Mouse (Mus musculus): ENCODE data around the gene Fndc3b. TPM values are rescaled to one million over a fixed set of nuclear protein-coding genes. Genes with fewer than 3 reads are reported as not detected.

Gene Fndc3b
- polyA plus RNA-seq, 1 experiment from 2014 or later, result 8.2 TPM

DNA sequence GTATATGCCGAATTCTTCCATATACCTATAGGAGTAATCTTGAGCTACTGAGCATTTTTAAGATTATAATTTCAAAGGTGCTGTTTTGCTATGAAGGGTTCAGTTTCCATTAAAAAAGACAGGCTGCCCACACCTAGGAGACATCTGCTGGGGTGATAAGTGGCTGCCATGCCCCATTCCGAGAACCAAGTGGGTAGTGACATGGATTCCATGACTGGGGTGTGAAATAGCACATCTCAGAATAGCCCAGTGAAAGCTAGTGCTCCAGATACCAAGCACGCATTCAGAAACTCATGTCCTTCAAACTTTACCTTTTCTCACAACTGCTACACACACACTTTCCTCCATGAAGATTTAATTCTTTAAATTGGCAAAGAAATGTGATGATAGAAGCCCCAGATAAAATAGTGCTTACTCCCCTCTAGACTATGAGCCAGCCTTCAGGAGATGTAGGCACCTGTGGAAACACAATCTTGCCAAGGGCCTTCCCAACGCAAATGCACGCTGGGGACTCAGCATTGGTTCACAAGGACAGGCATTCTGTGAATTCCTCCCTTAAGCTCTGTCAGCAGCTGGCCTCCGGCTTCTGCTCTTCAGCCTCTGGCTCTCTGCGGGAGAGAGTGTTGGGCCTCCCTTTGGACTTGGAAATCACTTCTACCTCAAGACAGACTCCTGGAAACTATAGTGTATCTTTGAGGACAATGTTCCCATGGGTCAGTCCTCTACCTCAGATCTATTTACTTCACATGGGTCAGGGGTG is 207.6 kb downstream of the Fndc3b start:
- WGBS, result 93% methylated on average over 7 of the region's 7 CpGs
- no peak for ATAC-seq (ENCODE audit: low FRiP score)
- no peak overlapping the region for H3K4me3 ChIP-seq (replicated peaks)
- H3K27me3 ChIP-seq (replicated peaks), result no peaks in the 10 kb centered on the region
- H3K9ac ChIP-seq (replicated peaks), result no peak overlapping the region
- no peaks in the 10 kb centered on the region for H3K9me3 ChIP-seq (replicated peaks)
- H3K4me1 ChIP-seq, result no peaks in the 10 kb centered on the region
- H3K4me2 ChIP-seq, result no peak overlapping the region
- 0 out of 2 replicates have a peak, but pooled peaks cover 5% of the 10 kb centered on the region for H3K36me3 ChIP-seq
- no peak overlapping the region for H3K27ac ChIP-seq (replicated peaks)

DNA sequence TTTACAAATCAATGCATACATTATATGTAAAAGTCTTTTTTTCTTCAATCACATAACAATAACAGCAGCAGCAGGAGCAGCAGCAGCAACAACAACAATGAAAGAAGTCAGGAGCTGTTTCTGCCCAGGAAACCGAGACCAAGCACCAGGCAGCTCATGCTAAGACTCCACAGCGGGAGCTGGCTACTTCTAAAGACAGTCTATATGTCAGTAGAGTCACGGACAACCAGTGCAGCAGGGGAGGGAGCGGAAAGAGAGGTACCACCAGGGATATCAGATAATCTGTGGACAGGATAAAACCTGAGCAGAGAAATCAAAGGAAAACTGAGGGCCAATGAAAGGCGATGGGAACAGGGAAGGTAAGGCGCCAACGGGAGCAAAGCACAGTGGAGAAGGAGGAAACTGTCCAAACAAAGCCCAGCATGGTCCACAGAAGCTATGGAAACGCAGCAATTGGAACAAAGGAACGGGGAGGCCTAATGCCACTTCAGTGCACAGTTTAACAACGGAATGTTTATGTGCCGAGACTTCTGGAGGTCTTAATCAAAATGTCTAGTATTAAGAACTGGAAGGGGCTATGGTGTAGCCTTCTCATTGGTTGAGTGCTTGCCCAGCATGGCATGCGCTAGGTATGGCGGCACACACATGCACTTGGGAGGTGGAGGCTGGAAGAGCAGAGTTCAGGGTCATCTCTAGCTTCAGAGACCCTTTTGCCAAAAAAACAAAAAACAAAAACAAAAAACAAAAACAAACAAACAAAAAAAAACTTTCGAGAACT is 215.6 kb downstream of the Fndc3b start:
- Histone ChIP-seq H3K27ac (replicated peaks) (no peak overlapping the region), H3K27me3 (replicated peaks) (no peaks in the 10 kb centered on the region), H3K4me1 (peaks cover 8% of the 10 kb centered on the region), H3K9me3 (replicated peaks) (no peaks in the 10 kb centered on the region), H3K4me2 (no peak overlapping the region), H3K4me3 (replicated peaks) (no peak overlapping the region), H3K9ac (replicated peaks) (no peak overlapping the region), H3K36me3 (0 out of 2 replicates have a peak, but pooled peaks cover 5% of the 10 kb centered on the region)
- 60% methylated on average over 14 of the region's 14 CpGs for WGBS
- no peak for ATAC-seq (ENCODE audit: low FRiP score)

DNA sequence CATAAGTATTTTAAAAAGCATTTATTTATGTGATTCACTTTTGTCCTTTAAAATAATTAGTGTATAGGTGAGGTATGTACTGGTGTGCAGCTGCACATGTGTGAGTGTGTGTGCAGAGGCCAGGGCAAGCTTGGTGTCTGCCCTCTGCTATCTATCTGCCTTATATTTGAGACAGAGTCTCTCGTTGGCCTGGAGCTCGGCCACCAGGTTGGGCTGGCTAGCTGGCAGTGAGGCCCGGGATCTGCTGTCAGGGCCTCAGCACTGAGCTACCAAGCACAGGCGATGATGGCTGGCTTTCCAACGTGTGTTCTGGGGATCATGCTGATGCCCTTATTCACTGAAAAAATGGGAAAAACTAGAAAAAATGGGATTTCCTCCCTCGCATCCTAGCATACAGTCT is 216.4 kb downstream of the Fndc3b start:
- no peak overlapping the region for H3K27ac ChIP-seq (replicated peaks)
- H3K4me1 ChIP-seq, result peaks cover 8% of the 10 kb centered on the region
- H3K4me3 ChIP-seq (replicated peaks), result no peak overlapping the region
- H3K9ac ChIP-seq (replicated peaks), result no peak overlapping the region
- no peak for ATAC-seq (ENCODE audit: low FRiP score)
- no peak overlapping the region for H3K4me2 ChIP-seq
- H3K36me3 ChIP-seq, result 0 out of 2 replicates have a peak, but pooled peaks cover 1% of the 10 kb centered on the region
- WGBS, result 86% methylated on average over 6 of the region's 6 CpGs
- H3K27me3 ChIP-seq (replicated peaks), result no peaks in the 10 kb centered on the region
- H3K9me3 ChIP-seq (replicated peaks), result no peaks in the 10 kb centered on the region

DNA sequence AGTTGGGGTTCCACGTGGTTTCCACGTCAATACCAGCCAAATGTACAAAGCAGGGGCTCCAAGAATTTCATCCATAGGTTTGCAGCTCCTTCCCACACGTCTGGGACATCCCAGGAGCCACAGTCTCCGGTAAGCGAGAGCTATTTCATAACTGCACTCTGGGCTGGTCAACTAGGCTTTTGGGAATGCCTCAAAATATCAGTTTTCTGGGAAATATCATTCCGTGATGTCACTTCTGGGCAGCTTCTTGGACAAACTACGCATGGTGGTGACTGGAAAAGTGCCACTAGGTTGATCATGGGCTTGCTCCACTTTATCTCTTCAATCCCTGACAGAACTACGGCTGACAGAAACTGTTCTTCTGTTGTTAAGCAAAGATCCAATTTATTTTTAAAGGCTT is 217.0 kb downstream of the Fndc3b start:
- H3K9ac ChIP-seq (replicated peaks), result no peak overlapping the region
- H3K9me3 ChIP-seq (replicated peaks), result no peaks in the 10 kb centered on the region
- H3K4me2 ChIP-seq, result no peak overlapping the region
- H3K4me3 ChIP-seq (replicated peaks), result no peak overlapping the region
- 85% methylated on average over 8 of the region's 8 CpGs for WGBS
- H3K27me3 ChIP-seq (replicated peaks), result no peaks in the 10 kb centered on the region
- H3K27ac ChIP-seq (replicated peaks), result no peak overlapping the region
- no peak for ATAC-seq (ENCODE audit: low FRiP score)
- H3K4me1 ChIP-seq, result peaks cover 8% of the 10 kb centered on the region
- no peaks in the 10 kb centered on the region for H3K36me3 ChIP-seq

DNA sequence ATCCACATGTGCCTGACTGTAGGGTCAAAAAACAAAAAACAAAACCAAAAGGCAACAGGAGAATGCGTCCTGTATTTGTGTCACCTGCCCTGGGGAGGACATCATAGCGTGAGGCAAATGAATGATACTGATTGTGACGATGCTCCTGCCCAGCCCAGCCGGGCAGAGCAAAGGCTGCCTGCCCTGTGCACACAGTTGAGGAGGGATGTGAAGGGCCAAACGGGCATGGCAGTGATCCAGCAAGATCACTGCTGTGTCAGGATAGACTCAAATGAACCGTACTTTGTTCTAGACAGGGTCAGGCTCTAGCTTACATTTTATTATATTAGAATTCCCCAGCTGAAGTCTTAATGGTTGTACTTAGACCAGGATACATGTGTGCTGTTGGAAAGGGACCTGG is 219.3 kb downstream of the Fndc3b start:
- H3K27ac ChIP-seq (replicated peaks), result no peak overlapping the region
- no peak for ATAC-seq (ENCODE audit: low FRiP score)

DNA sequence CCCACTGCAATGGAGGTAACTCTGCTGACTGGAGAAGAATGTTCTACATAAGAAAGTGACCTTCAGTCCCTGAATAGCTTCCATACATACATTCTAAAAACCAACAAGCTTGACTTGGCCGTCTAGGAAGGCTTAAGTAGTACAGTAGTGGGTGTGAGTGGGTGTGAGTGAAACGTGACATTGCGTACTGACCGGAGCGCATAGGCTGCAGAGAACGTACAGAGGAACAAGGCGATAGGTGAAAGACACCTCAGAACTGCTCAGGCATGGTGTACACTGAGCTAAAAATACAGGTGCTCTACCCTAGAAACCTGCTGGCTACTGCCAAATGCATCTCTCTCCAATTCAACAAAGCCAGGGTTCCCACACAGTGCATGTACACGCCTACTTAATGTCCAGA is 219.7 kb downstream of the Fndc3b start:
- no peaks in the 10 kb centered on the region for H3K36me3 ChIP-seq
- no peaks in the 10 kb centered on the region for H3K9me3 ChIP-seq (replicated peaks)
- no peak overlapping the region for H3K9ac ChIP-seq (replicated peaks)
- H3K4me1 ChIP-seq, result peaks cover 8% of the 10 kb centered on the region
- H3K27me3 ChIP-seq (replicated peaks), result no peaks in the 10 kb centered on the region
- H3K4me3 ChIP-seq (replicated peaks), result no peak overlapping the region
- ATAC-seq (ENCODE audit: low FRiP score), result no peak
- H3K4me2 ChIP-seq, result no peak overlapping the region
- WGBS, result 86% methylated on average over 8 of the region's 8 CpGs
- H3K27ac ChIP-seq (replicated peaks), result no peak overlapping the region

More for the DNA sequence above, 219.3 kb downstream of the Fndc3b start:
- Histone ChIP-seq H3K9me3 (replicated peaks) (no peaks in the 10 kb centered on the region), H3K4me2 (no peak overlapping the region), H3K27me3 (replicated peaks) (no peaks in the 10 kb centered on the region), H3K36me3 (no peaks in the 10 kb centered on the region), H3K4me1 (peaks cover 8% of the 10 kb centered on the region), H3K4me3 (replicated peaks) (no peak overlapping the region), H3K9ac (replicated peaks) (no peak overlapping the region)
- WGBS, result 67% methylated on average over 6 of the region's 6 CpGs

DNA sequence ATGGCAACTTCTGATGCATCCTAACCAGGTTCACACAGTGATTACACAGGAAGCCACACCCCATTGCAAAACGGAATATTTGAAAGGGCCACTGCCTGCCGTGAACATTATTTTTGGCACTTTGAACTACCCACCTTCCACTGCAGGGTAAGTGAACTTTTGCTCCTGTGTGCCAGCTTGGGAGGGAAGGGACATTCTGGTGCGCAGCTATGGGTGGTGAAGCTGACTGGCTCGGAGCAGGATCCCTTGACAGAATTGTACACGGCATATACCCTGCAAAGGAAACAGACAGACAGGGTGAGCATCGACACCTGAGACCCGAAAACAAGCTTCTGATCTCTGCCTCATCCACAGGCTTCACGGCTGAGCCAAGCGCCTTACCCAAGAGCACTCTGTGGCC is 220.2 kb downstream of the Fndc3b start:
- Histone ChIP-seq H3K27me3 (replicated peaks) (no peaks in the 10 kb centered on the region), H3K9ac (replicated peaks) (no peak overlapping the region), H3K4me3 (replicated peaks) (no peak overlapping the region), H3K36me3 (no peaks in the 10 kb centered on the region), H3K4me1 (peaks cover 8% of the 10 kb centered on the region), H3K27ac (replicated peaks) (no peak overlapping the region), H3K4me2 (no peak overlapping the region), H3K9me3 (replicated peaks) (no peaks in the 10 kb centered on the region)
- WGBS, result 91% methylated on average over 9 of the region's 9 CpGs
- no peak for ATAC-seq (ENCODE audit: low FRiP score)

DNA sequence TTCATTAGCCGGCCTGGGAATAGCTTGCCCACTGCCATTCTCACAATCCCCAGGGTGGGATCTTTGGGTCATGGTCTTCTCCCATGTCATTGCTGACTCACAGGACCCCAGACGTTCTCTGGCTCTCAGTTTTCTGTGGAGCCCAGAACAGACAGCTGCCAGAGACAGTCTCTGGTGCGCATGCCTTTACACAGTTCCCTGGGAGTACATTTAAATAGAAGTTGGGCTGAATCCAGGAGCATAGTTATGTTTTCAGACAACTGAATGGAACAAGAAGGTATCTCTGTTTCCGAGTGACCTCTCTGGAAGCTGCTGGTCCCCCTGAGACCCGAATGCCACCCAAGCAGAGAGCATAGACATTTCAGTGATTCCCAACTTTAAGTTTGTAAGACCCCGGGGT is 221.6 kb downstream of the Fndc3b start:
- H3K27me3 ChIP-seq (replicated peaks), result no peaks in the 10 kb centered on the region
- no peak overlapping the region for H3K4me3 ChIP-seq (replicated peaks)
- no peak for ATAC-seq (ENCODE audit: low FRiP score)
- no peak overlapping the region for H3K27ac ChIP-seq (replicated peaks)
- 84% methylated on average over 6 of the region's 6 CpGs for WGBS
- no peaks in the 10 kb centered on the region for H3K9me3 ChIP-seq (replicated peaks)
- no peak overlapping the region for H3K9ac ChIP-seq (replicated peaks)
- no peak overlapping the region for H3K4me2 ChIP-seq
- H3K36me3 ChIP-seq, result no peaks in the 10 kb centered on the region
- 0 out of 2 replicates have a peak, but pooled peaks cover 4% of the 10 kb centered on the region for H3K4me1 ChIP-seq

DNA sequence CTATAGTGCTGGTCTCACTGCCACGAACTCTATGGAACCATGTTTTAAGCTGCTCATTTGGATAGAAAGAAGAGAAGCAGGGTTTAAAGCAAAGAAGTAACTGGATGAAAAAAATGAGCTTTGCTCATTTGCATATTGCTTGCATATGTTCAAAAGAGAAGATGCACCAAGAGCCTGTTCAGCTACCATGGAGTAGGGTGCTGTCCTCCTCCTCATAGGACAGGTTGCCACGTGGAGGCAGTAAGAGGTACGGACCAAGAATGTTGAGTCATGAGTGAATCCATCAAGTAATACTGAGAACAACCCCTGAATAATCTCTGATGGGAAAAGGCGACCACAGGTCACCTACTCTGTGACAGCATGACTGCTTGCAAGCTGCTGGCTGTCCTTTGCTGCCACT is 226.0 kb downstream of the Fndc3b start:
- Histone ChIP-seq H3K4me1 (no peaks in the 10 kb centered on the region), H3K9me3 (replicated peaks) (no peaks in the 10 kb centered on the region), H3K9ac (replicated peaks) (no peak overlapping the region), H3K4me2 (no peak overlapping the region), H3K27me3 (replicated peaks) (no peaks in the 10 kb centered on the region), H3K4me3 (replicated peaks) (no peak overlapping the region), H3K27ac (replicated peaks) (no peak overlapping the region), H3K36me3 (no peaks in the 10 kb centered on the region)
- no peak for ATAC-seq (ENCODE audit: low FRiP score)
- WGBS, result 90% methylated on average over 4 of the region's 4 CpGs

DNA sequence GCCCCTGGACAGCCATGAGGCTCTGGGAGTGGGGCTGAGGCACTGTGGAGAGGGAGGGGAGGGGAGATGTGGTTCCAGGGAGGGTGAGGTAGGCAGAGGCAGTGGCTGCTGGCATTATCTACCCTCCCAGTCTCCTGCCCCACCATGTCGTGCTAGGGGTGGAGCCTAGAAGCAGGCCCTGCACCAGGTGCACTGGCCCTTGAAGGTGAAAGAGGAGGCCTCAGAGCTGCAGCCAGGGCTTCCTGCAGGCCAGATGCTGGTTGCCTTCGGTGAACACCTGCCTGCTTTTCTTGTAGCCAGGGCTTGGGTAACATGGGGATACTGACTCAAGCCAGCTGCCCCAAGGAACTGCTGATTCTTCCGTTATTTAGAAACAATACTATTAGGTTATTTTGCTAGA is 226.4 kb downstream of the Fndc3b start:
- Histone ChIP-seq H3K27ac (replicated peaks) (no peak overlapping the region), H3K9ac (replicated peaks) (no peak overlapping the region), H3K4me1 (no peaks in the 10 kb centered on the region), H3K27me3 (replicated peaks) (no peaks in the 10 kb centered on the region), H3K4me3 (replicated peaks) (no peak overlapping the region), H3K9me3 (replicated peaks) (no peaks in the 10 kb centered on the region), H3K36me3 (no peaks in the 10 kb centered on the region), H3K4me2 (no peak overlapping the region)
- ATAC-seq (ENCODE audit: low FRiP score), result no peak
- 74% methylated on average over 3 of the region's 3 CpGs for WGBS

DNA sequence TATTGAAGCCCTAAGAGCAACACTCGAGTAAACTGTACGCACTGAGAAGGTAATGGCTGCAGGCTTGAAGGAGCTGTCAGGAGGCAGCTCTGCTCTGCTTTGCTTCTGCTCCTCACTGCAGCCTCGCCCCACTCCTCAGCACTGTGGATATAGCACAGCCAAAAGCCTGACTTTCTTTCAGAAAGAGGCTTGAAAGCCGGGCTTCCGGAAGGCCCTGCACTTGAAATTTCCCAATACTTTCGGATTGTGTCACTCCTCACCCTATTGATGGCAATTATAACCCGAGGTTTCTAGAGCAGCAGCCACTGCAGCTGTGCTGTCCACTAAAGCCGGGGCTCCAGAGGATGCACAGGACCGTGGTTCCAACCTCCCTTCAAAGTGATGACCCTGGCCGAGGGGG is 227.3 kb downstream of the Fndc3b start:
- no peak for ATAC-seq (ENCODE audit: low FRiP score)
- Histone ChIP-seq H3K36me3 (no peaks in the 10 kb centered on the region), H3K4me2 (no peak overlapping the region), H3K9ac (replicated peaks) (no peak overlapping the region), H3K4me1 (no peaks in the 10 kb centered on the region), H3K9me3 (replicated peaks) (no peaks in the 10 kb centered on the region), H3K4me3 (replicated peaks) (no peak overlapping the region), H3K27me3 (replicated peaks) (no peaks in the 10 kb centered on the region), H3K27ac (replicated peaks) (no peak overlapping the region)
- 92% methylated on average over 10 of the region's 10 CpGs for WGBS

DNA sequence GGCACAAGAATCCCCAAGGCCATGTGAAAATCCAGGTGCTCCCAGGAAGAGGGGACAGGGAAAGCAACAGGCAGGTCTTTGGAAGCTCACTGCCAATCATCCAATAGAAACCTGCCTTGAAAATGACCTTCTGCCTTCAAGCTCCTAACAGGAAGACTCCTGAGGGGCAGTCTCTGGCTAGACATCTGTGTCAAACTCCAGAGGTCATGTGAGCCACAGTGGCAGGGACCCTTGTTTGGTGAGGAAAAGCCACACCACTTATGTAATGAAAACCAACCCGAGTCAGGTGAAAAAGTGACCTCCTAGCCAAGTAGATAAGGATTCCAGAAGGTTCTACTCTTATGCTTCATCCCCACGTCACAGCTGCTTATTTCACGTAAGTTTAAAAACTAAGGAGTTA is 227.8 kb downstream of the Fndc3b start:
- Histone ChIP-seq H3K27ac (replicated peaks) (no peak overlapping the region), H3K4me2 (no peak overlapping the region), H3K4me3 (replicated peaks) (no peak overlapping the region), H3K9me3 (replicated peaks) (no peaks in the 10 kb centered on the region), H3K36me3 (no peaks in the 10 kb centered on the region), H3K9ac (replicated peaks) (no peak overlapping the region), H3K4me1 (no peaks in the 10 kb centered on the region), H3K27me3 (replicated peaks) (no peaks in the 10 kb centered on the region)
- 91% methylated on average over 3 of the region's 3 CpGs for WGBS
- no peak for ATAC-seq (ENCODE audit: low FRiP score)
